8 mouse cellular contexts compared by ENCODE assay signal in the genomic region with DNA sequence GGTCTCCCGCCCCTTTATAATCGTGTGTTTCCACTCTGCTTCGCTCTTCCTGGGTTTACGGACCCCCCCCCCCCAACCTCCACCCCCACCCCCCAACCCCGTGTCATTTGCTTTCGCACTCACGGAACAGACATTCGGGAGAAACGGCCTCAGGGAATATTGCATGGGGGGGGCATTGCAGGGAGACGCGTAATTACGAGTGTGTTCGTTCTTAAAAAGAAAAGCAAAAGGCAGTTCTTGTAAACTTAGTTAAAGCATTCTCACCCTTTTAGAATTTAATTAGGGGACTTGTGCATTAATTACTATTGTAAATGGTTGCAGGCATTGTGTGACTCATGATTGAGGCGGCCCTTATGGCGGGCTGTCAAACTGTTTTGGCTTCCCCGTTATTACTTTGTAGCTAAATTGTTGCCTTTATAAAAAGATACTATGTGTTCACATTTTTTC. TPM values are rescaled to one million over a fixed set of nuclear protein-coding genes. Genes with fewer than 3 reads are reported as not detected.
A peak's percentile ranks its signal among the peaks of the same experiment; 100 is the strongest.
DNase-seq lines count a peak whose midpoint lies in the region; ATAC-seq and TF ChIP-seq lines count a peak whose summit lies in the region.

No protein-coding gene starts in this region.

- peak overlapping the region; percentile 100 for H3K4me3 ChIP-seq in embryonic facial prominence, embryonic 11.5 days (ENCODE audit: low read depth, low read length)
- H3K4me3 ChIP-seq in hindbrain, embryonic 16.5 days (ENCODE audit: low read length): peak overlapping the region; percentile 94
- peak overlapping the region; percentile 97 for H3K4me3 ChIP-seq in limb, embryonic 14.5 days (replicated peaks; ENCODE audit: low read length)

- no peaks in the 10 kb centered on the region for H3K9me3 ChIP-seq in embryonic facial prominence, embryonic 11.5 days (replicated peaks; ENCODE audit: control insufficient read depth, low read length)
- H3K9me3 ChIP-seq in hindbrain, embryonic 16.5 days (ENCODE audit: control insufficient read depth, low read length): no peaks in the 10 kb centered on the region
- H3K9me3 ChIP-seq in limb, embryonic 14.5 days (ENCODE audit: control insufficient read depth, low read length): no peaks in the 10 kb centered on the region

- H3K27me3 ChIP-seq in embryonic facial prominence, embryonic 11.5 days (ENCODE audit: control insufficient read depth, insufficient read depth, low read length): no peaks in the 10 kb centered on the region
- H3K27me3 ChIP-seq in hindbrain, embryonic 16.5 days (replicated peaks; ENCODE audit: control insufficient read depth, insufficient read depth, low read length): no peaks in the 10 kb centered on the region
- H3K27me3 ChIP-seq in limb, embryonic 14.5 days (ENCODE audit: control insufficient read depth, insufficient read depth, low read length): no peaks in the 10 kb centered on the region
- H3K27me3 ChIP-seq in splenic B cell, adult 2 months (ENCODE audit: control insufficient read depth, insufficient read depth, low read length, poor library complexity, severe bottlenecking): no peaks in the 10 kb centered on the region

- peak overlapping the region; percentile 99 for H3K9ac ChIP-seq in embryonic facial prominence, embryonic 11.5 days (replicated peaks; ENCODE audit: low read length)
- peak overlapping the region; percentile 99 for H3K9ac ChIP-seq in hindbrain, embryonic 16.5 days (ENCODE audit: low read depth, low read length)
- H3K9ac ChIP-seq in limb, embryonic 14.5 days (ENCODE audit: low read depth, low read length, severe bottlenecking): peak overlapping the region; percentile 97

- no peaks in the 10 kb centered on the region for H3K36me3 ChIP-seq in embryonic facial prominence, embryonic 11.5 days (replicated peaks; ENCODE audit: control insufficient read depth, insufficient read depth, low read depth, low read length)
- H3K36me3 ChIP-seq in hindbrain, embryonic 16.5 days (ENCODE audit: control insufficient read depth, insufficient read depth, low read length): no peaks in the 10 kb centered on the region
- 0 out of 2 replicates have a peak, but pooled peaks cover 16% of the 10 kb centered on the region for H3K36me3 ChIP-seq in limb, embryonic 14.5 days (ENCODE audit: control insufficient read depth, insufficient read depth, low read length)
- H3K36me3 ChIP-seq in splenic B cell, adult 2 months (ENCODE audit: control insufficient read depth, insufficient read depth, low read length, poor library complexity, severe bottlenecking): 0 out of 2 replicates have a peak, but pooled peaks cover 4% of the 10 kb centered on the region

- DNase-seq in left cerebral cortex, postnatal 25 days (ENCODE audit: low spot score in 2 of 2): peak; percentile 19 to 43
- DNase-seq in left cerebral cortex, adult 8-10 months (ENCODE audit: low spot score in 2 of 2): no peak
- peak; percentile 48 for DNase-seq in MN1 (ENCODE audit: low spot score)
- peak; percentile 47 for DNase-seq in embryonic facial prominence, embryonic 11.5 days (ENCODE audit: low spot score)
- peak; percentile 42 for DNase-seq in limb, embryonic 14.5 days (ENCODE audit: low spot score)
- DNase-seq in splenic B cell, adult 2 months (ENCODE audit: low read depth, low spot score): peak; percentile 6
- DNase-seq in gastrocnemius, postnatal 36 days: no peak

- 2% methylated on average over 16 of the region's 16 CpGs for WGBS in embryonic facial prominence, embryonic 11.5 days
- 0% methylated on average over 16 of the region's 16 CpGs for WGBS in hindbrain, embryonic 16.5 days
- under 1% methylated on average over 16 of the region's 16 CpGs for WGBS in limb, embryonic 14.5 days

- intact Hi-C loops in left cerebral cortex, postnatal 25 days (cut with DNase I): loop anchor here (1.0 to 5.0 kb wide), 3 partner anchors 40 to 238 kb away; no protein-coding TSS in a partner anchor
- intact Hi-C loops in gastrocnemius, postnatal 36 days (cut with DNase I): no loop called here

- H3K4me2 ChIP-seq in embryonic facial prominence, embryonic 11.5 days (ENCODE audit: low read depth, low read length): peak overlapping the region; percentile 54
- H3K4me2 ChIP-seq in hindbrain, embryonic 16.5 days (ENCODE audit: low read length): peak overlapping the region; percentile 72
- H3K4me2 ChIP-seq in limb, embryonic 14.5 days (replicated peaks; ENCODE audit: low read depth, low read length, severe bottlenecking): peak overlapping the region; percentile 65

- no peak for TF ChIP-seq POLR2A in limb, embryonic 14.5 days (IDR thresholded peaks at IDR 0.05; ENCODE audit: borderline replicate concordance, extremely low read depth, insufficient read depth, insufficient read length)

- H3K4me1 ChIP-seq in embryonic facial prominence, embryonic 11.5 days (ENCODE audit: control insufficient read depth, insufficient read depth, low read length): no peaks in the 10 kb centered on the region
- H3K4me1 ChIP-seq in hindbrain, embryonic 16.5 days (ENCODE audit: control insufficient read depth, insufficient read depth, low read depth, low read length): peaks cover 23% of the 10 kb centered on the region
- H3K4me1 ChIP-seq in limb, embryonic 14.5 days (ENCODE audit: control insufficient read depth, insufficient read depth, low read length): peaks cover 7% of the 10 kb centered on the region

- ATAC-seq in embryonic facial prominence, embryonic 11.5 days (replicated peaks; ENCODE audit: insufficient number of reproducible peaks, low FRiP score, low TSS enrichment, low read depth): no peak
- ATAC-seq in hindbrain, embryonic 16.5 days: no peak; the same call in 1 of the 2 replicates
- ATAC-seq in limb, embryonic 14.5 days (ENCODE audit: low FRiP score, low read depth): no peak

- H3K27ac ChIP-seq in embryonic facial prominence, embryonic 11.5 days (replicated peaks; ENCODE audit: low read depth, low read length): peak overlapping the region; percentile 95; the same call in 1 of the 2 replicates
- H3K27ac ChIP-seq in hindbrain, embryonic 16.5 days (ENCODE audit: low read depth, low read length): peak overlapping the region; percentile 97
- H3K27ac ChIP-seq in limb, embryonic 14.5 days (replicated peaks; ENCODE audit: low read depth, low read length): peak overlapping the region; percentile 94

RNA-seq across cellular contexts. Expression of a gene that starts 1.1 kb away (rescaled TPM):
- total RNA-seq in left cerebral cortex, postnatal 25 days (2021): 10 to 100 TPM; 49.6 to 54.1 TPM
- 10 to 100 TPM; 57.3 to 66.6 (median 61.9) TPM for total RNA-seq in left cerebral cortex, adult 8-10 months (2022)
- polyA plus RNA-seq in embryonic facial prominence, embryonic 11.5 days (2014; fragmentation: Nextera tagmentation; extraction: Ambion mirVana): 44.3 and 45.9 TPM in 2 replicates
- polyA plus RNA-seq in hindbrain, embryonic 16.5 days (2015; fragmentation: Nextera tagmentation; extraction: Ambion mirVana): 37.3 and 38.8 TPM in 2 replicates
- 62.3 and 78.4 TPM in 2 replicates for polyA plus RNA-seq in limb, embryonic 14.5 days (2012; rRNA removed)
- 44.3 and 50.1 TPM in 2 replicates for polyA plus RNA-seq in limb, embryonic 14.5 days (2014; fragmentation: Nextera tagmentation; extraction: Ambion mirVana)
- total RNA-seq in gastrocnemius, postnatal 36 days (2021): 10 to 100 TPM; 15.5 to 22.5 TPM

Comparison
In these comparisons a context has a peak if more than half of its experiments do, and no peak if none do; other contexts are left out.
1. DNase-seq: peak in left cerebral cortex, postnatal 25 days (2 of 2), MN1 (single experiment), embryonic facial prominence, embryonic 11.5 days (single experiment), limb, embryonic 14.5 days (single experiment) and splenic B cell, adult 2 months (single experiment); none in left cerebral cortex, adult 8-10 months (0 of 2) and gastrocnemius, postnatal 36 days (0 of 2).
2. Peak in every context shown above with its lines, with median percentiles within 50 percentile points of each other: H3K27ac ChIP-seq, H3K4me2 ChIP-seq, H3K4me3 ChIP-seq and H3K9ac ChIP-seq.